Mouse (Mus musculus): ENCODE measurements around the gene Hpgds.

GRCm38 (mm10) chr6:65164977-65165376, 20.3 kb upstream of the Hpgds start:
- TF ChIP-seq CHD2 (IDR thresholded peaks at IDR 0.05; ENCODE audit: low read depth, low read length) (no peak), MAFK (IDR thresholded peaks at IDR 0.05; ENCODE audit: insufficient read depth, low read depth, low read length) (no peak), HCFC1 (IDR thresholded peaks at IDR 0.05; ENCODE audit: borderline replicate concordance, insufficient read depth, low read length) (no peak)
